Mouse (Mus musculus) limb, embryonic 10.5 days (tissue): ENCODE results near the gene Fscn2. TPM values are rescaled to one million over a fixed set of nuclear protein-coding genes. Genes with fewer than 3 reads are reported as not detected.
"Not testable (repeated sequence)": the region's sequence is repeated elsewhere in the genome, so short reads cannot be mapped to it uniquely, and the experiment has no call there.

Experiments used
- DNase-seq: peaks from one replicate; pipeline ENCODE4 v3.0.0-alpha.2; 2017; ENCODE audit warnings: low spot score
- H3K27ac ChIP-seq: fragments of 300-500 bp; sonication (generic); 2 replicates; pipeline ENCODE4 v1.5.1; 2016; ENCODE audit warnings: mild to moderate bottlenecking
- H3K27me3 ChIP-seq: fragments of 300-500 bp; sonication (generic); 2 replicates; pipeline ENCODE4 v1.6.1; 2016; ENCODE audit warnings: low read depth, mild to moderate bottlenecking; ENCODE audit not compliant: poor library complexity, severe bottlenecking
- H3K36me3 ChIP-seq: fragments of 300-500 bp; sonication (generic); 2 replicates; pipeline ENCODE4 v1.6.1; 2016; ENCODE audit warnings: mild to moderate bottlenecking, moderate library complexity
- H3K4me1 ChIP-seq: fragments of 300-500 bp; sonication (generic); 2 replicates; pipeline ENCODE4 v1.6.1; 2016
- H3K4me3 ChIP-seq: fragments of 300-500 bp; sonication (generic); 2 replicates; pipeline ENCODE4 v1.5.1; 2016; ENCODE audit warnings: mild to moderate bottlenecking, moderate library complexity
- H3K9me3 ChIP-seq: fragments of 300-500 bp; sonication (generic); replicated peaks from 2 replicates; pipeline ENCODE4 v1.6.1; 2016; ENCODE audit warnings: mild to moderate bottlenecking
- WGBS: fragments of 180-500 bp; shearing (Covaris S2); methylation state at CpG from one replicate; pipeline ENCODE4 v1.1.7; 2016; 5-methylcytosine and 5-hydroxymethylcytosine counted together
- polyA plus RNA-seq: library from polyadenylated mRNA; unstranded; fragments of >200 nt; fragmentation: Nextera tagmentation; extraction: Ambion mirVana; gene quantifications from 2 replicates; pipeline ENCODE4 v1.2.1, GENCODE M21; 2016

Gene Fscn2
- polyA plus RNA-seq, 1 experiment from 2014 or later: 0.74 TPM

- no peak overlapping the region for H3K27ac ChIP-seq
- H3K9me3 ChIP-seq: no peaks in the 10 kb centered on the region
- 0 out of 2 replicates have a peak, but pooled peaks cover 2% of the 10 kb centered on the region for H3K4me1 ChIP-seq
- peak; percentile 23 for DNase-seq
- H3K27me3 ChIP-seq: no peaks in the 10 kb centered on the region
- 44% methylated on average over 2 of the region's 2 CpGs for WGBS
- H3K36me3 ChIP-seq: no peaks in the 10 kb centered on the region
- H3K4me3 ChIP-seq: no peak overlapping the region
These were observed 23.9 kb upstream of the Fscn2 start for GRCm38 (mm10) chr11:120337447-120337846.

GRCm38 (mm10) chr11:120338786-120339185, 22.5 kb upstream of the Fscn2 start:
- no peak for DNase-seq
- H3K4me3 ChIP-seq: no peak overlapping the region
- WGBS: 75% methylated on average over 3 of the region's 3 CpGs

GRCm38 (mm10) chr11:120339978-120340513, 21.3 kb upstream of the Fscn2 start:
- Histone ChIP-seq H3K27me3 (no peaks in the 10 kb centered on the region), H3K36me3 (peaks cover 2% of the 10 kb centered on the region), H3K27ac (no peak overlapping the region), H3K4me3 (no peak overlapping the region), H3K9me3 (no peaks in the 10 kb centered on the region), H3K4me1 (0 out of 2 replicates have a peak, but pooled peaks cover 2% of the 10 kb centered on the region)
- DNase-seq: peak; percentile 31
- WGBS: 89% methylated on average over 10 of the region's 10 CpGs

More at GRCm38 (mm10) chr11:120338786-120339185, 22.5 kb upstream of the Fscn2 start:
- 0 out of 2 replicates have a peak, but pooled peaks cover 2% of the 10 kb centered on the region for H3K4me1 ChIP-seq
- no peaks in the 10 kb centered on the region for H3K36me3 ChIP-seq
- no peaks in the 10 kb centered on the region for H3K27me3 ChIP-seq
- no peak overlapping the region for H3K27ac ChIP-seq
- H3K9me3 ChIP-seq: no peaks in the 10 kb centered on the region

GRCm38 (mm10) chr11:120341661-120342060, 19.7 kb upstream of the Fscn2 start:
- no peak for DNase-seq
- Histone ChIP-seq H3K27me3 (no peaks in the 10 kb centered on the region), H3K36me3 (peaks cover 12% of the 10 kb centered on the region), H3K4me1 (peaks cover 6% of the 10 kb centered on the region; the same call in 1 of the 2 replicates), H3K27ac (no peak overlapping the region), H3K9me3 (no peaks in the 10 kb centered on the region), H3K4me3 (no peak overlapping the region; the same call in 1 of the 2 replicates)
- 95% methylated on average over 4 of the region's 4 CpGs for WGBS

- Histone ChIP-seq H3K27me3 (no peaks in the 10 kb centered on the region), H3K27ac (no peak overlapping the region), H3K4me3 (no peak overlapping the region), H3K4me1 (peaks cover 6% of the 10 kb centered on the region; the same call in 1 of the 2 replicates), H3K9me3 (no peaks in the 10 kb centered on the region), H3K36me3 (peaks cover 19% of the 10 kb centered on the region)
- WGBS: 91% methylated on average over 5 of the region's 5 CpGs
- DNase-seq: peak; percentile 33
These were observed 18.6 kb upstream of the Fscn2 start for GRCm38 (mm10) chr11:120342656-120343160.

- Histone ChIP-seq H3K27ac (no peak overlapping the region), H3K9me3 (no peaks in the 10 kb centered on the region), H3K4me3 (no peak overlapping the region), H3K4me1 (peaks cover 6% of the 10 kb centered on the region; the same call in 1 of the 2 replicates), H3K36me3 (peaks cover 23% of the 10 kb centered on the region), H3K27me3 (no peaks in the 10 kb centered on the region)
- peak; percentile 59 for DNase-seq
- WGBS: 80% methylated on average over 5 of the region's 5 CpGs
These were observed 17.6 kb upstream of the Fscn2 start for GRCm38 (mm10) chr11:120343519-120344309.

GRCm38 (mm10) chr11:120344310-120344920, 16.9 kb upstream of the Fscn2 start:
- H3K36me3 ChIP-seq: peaks cover 23% of the 10 kb centered on the region
- H3K27ac ChIP-seq: no peak overlapping the region
- DNase-seq: peak; percentile 43
- H3K9me3 ChIP-seq: no peaks in the 10 kb centered on the region
- 63% methylated on average over 5 of the region's 5 CpGs for WGBS
- no peaks in the 10 kb centered on the region for H3K27me3 ChIP-seq
- peaks cover 11% of the 10 kb centered on the region for H3K4me1 ChIP-seq
- H3K4me3 ChIP-seq: 0 out of 2 replicates have a peak overlapping the region, but pooled peaks have one; percentile 1

GRCm38 (mm10) chr11:120345067-120345681, 16.2 kb upstream of the Fscn2 start:
- WGBS: 20% methylated on average over 1 of the region's 1 CpGs

GRCm38 (mm10) chr11:120346383-120347034, 14.8 kb upstream of the Fscn2 start:
- Histone ChIP-seq H3K4me1 (peaks cover 32% of the 10 kb centered on the region), H3K36me3 (peaks cover 23% of the 10 kb centered on the region), H3K4me3 (peak overlapping the region; percentile 52)
- peak; percentile 39 for DNase-seq
- not testable (repeated sequence) for H3K27me3 ChIP-seq, H3K27ac ChIP-seq, H3K9me3 ChIP-seq
- WGBS: 80% methylated on average over 11 of the region's 13 CpGs

More at GRCm38 (mm10) chr11:120345067-120345681, 16.2 kb upstream of the Fscn2 start:
- Histone ChIP-seq H3K9me3 (no peaks in the 10 kb centered on the region), H3K4me1 (peaks cover 19% of the 10 kb centered on the region), H3K27ac (no peak overlapping the region), H3K36me3 (peaks cover 23% of the 10 kb centered on the region), H3K4me3 (peak overlapping the region; percentile 32), H3K27me3 (no peaks in the 10 kb centered on the region)
- peak; percentile 63 for DNase-seq

GRCm38 (mm10) chr11:120347301-120347700, 14.0 kb upstream of the Fscn2 start:
- no peak for DNase-seq
- H3K4me1 ChIP-seq: peaks cover 38% of the 10 kb centered on the region

GRCm38 (mm10) chr11:120347791-120348683, 13.3 kb upstream of the Fscn2 start, which contains the start of gene Actg1:
Gene Actg1 (minus strand): TSS chr11:120348542.
- Histone ChIP-seq H3K4me1 (peaks cover 44% of the 10 kb centered on the region), H3K36me3 (peaks cover 23% of the 10 kb centered on the region), H3K27ac (peak within 1 kb of the TSS; percentile 100), H3K27me3 (no peaks in the 10 kb centered on the region), H3K4me3 (peak within 1 kb of the TSS; percentile 99), H3K9me3 (no peaks in the 10 kb centered on the region)
- 6% methylated on average over 99 of the region's 103 CpGs for WGBS
- DNase-seq: peak; percentile 64

More at GRCm38 (mm10) chr11:120347301-120347700, 14.0 kb upstream of the Fscn2 start:
- peak overlapping the region; percentile 100 for H3K27ac ChIP-seq
- 15% methylated on average over 10 of the region's 10 CpGs for WGBS
- no peaks in the 10 kb centered on the region for H3K9me3 ChIP-seq
- peak overlapping the region; percentile 99 for H3K4me3 ChIP-seq
- peaks cover 23% of the 10 kb centered on the region for H3K36me3 ChIP-seq
- no peaks in the 10 kb centered on the region for H3K27me3 ChIP-seq
